Mouse (Mus musculus) olfactory bulb, adult 2 months (tissue): Measurements from ENCODE around the gene Erc2.

Source experiments
- CTCF ChIP-seq: fragments of 200-500 bp; IDR thresholded peaks from 2 replicates; pipeline ENCODE4 v1.5.1; 2012; ENCODE audit warnings: low read depth, mild to moderate bottlenecking, low read length, moderate library complexity; ENCODE audit not compliant: insufficient read depth
- POLR2A ChIP-seq: fragments of 200-500 bp; IDR thresholded peaks from 2 replicates; pipeline ENCODE4 v1.6.1; 2012; ENCODE audit warnings: mild to moderate bottlenecking, low read depth, low read length, moderate library complexity; ENCODE audit not compliant: insufficient read depth

GRCm38 (mm10) chr14:27778982-27779701 lies 156.9 kb downstream of the Erc2 start:
- TF ChIP-seq CTCF (no peak), POLR2A (no peak)
